Mouse (Mus musculus) heart, postnatal 14 days (tissue): Measurements from ENCODE around the gene Peli1. TPM values are rescaled to one million over a fixed set of nuclear protein-coding genes. Genes with fewer than 3 reads are reported as not detected.
A peak's percentile ranks its signal among the peaks of the same experiment; 100 is the strongest.

Experiments
- DNase-seq, 2 experiments: peaks; one replicate each; pipeline ENCODE4 v3.0.0; 2021 to 2022
- intact Hi-C: fragments of 180-260 bp; cut with DNase I; formaldehyde crosslinking; loops from one replicate; pipeline ENCODE4 v1.15.1; 2025
- long read RNA-seq, 2 experiments: library from polyadenylated mRNA; stranded (forward); transcript quantifications; one replicate each; pipeline ENCODE4 v2.0.0; 2021
- total RNA-seq, 2 experiments: library from RNA; stranded (reverse); gene quantifications; 2 replicates each; pipeline ENCODE4 v1.2.3; 2021

Gene Peli1
- total RNA-seq, result 10 to 100 TPM; 20.1 to 20.7 TPM
- long read RNA-seq, experiment 1, transcript Peli1-201 (7 exons, 3,514 nt), result major isoform, 21 of 28 reads
- long read RNA-seq, experiment 1, partial matches to known transcripts, result 2 of 28 reads
- long read RNA-seq, experiment 1, other reads (novel, unspliced or antisense), result 5 of 28 reads
- long read RNA-seq, experiment 2, transcript Peli1-201 (7 exons, 3,514 nt), result major isoform, 17 of 18 reads
- long read RNA-seq, experiment 2, partial matches to known transcripts, result 0 of 18 reads
- long read RNA-seq, experiment 2, other reads (novel, unspliced or antisense), result 1 of 18 reads

DNA sequence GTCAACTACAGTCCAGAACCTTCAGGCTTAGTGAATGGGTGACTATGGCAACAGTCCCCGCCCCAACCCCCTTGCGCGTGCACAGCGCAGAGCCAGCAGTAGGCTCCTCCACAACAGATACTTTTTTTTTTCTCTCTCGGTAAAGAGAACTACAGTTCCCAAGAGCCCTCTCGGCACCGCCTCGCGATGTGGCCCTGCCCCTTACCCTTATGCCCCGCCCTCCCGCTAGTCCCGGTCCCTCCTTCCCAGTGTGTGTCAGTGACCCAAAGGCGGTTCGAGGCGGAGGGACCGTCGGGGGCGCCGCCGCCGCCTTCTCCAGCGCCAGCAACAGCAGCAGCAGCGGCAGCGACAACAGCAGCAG lies at the start of gene Peli1:
TSS of gene Peli1 (plus strand) at position 225 of the 361 bp plus-strand sequence.
- DNase-seq, result peak; percentile 95 to 96
- intact Hi-C loops, result loop anchor here (2.0 to 10.0 kb wide), 4 partner anchors 84 to 299 kb away; partner anchors contain the start of gene Vps54

DNA sequence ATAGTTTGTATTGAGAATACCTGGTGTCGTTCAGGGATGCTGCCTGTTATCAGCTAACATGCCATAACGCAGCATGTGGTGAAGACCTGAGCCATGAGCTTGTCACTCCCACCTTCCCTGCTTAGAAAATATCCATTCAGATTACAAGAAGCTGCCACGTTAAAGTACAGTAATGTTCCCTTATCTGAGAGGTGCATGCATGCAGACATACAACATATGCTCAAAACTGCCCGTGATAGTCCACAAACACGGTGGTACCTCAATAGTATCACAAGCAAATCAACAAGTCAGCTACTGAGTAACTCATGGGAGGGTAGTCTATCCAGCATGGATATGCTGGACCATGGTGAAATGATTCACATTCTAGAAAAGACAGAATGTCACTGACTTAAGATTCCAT lies 48.5 kb upstream of the Peli1 start:
- intact Hi-C loops, result no loop called here
- no peak for DNase-seq

DNA sequence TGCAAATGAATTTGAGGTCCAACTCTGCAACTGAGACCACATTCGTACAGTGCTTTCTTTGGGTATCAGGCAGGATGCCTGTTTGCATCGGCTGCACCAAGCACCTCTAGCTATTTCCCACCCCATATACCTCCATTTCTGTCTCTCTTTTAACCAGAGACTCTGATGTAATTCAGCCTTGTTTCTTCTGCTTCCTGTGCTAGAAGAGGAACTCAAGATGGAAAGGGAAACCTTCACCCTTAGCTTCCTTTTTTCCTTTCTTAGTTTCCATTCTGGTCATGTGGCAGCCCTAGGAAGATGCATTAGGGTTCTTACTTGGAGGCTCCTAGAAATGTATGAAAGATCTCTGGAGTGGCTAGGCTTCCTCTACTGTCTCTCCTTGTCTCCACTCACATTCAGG lies 44.9 kb upstream of the Peli1 start:
- intact Hi-C loops, result no loop called here
- DNase-seq, result no peak

DNA sequence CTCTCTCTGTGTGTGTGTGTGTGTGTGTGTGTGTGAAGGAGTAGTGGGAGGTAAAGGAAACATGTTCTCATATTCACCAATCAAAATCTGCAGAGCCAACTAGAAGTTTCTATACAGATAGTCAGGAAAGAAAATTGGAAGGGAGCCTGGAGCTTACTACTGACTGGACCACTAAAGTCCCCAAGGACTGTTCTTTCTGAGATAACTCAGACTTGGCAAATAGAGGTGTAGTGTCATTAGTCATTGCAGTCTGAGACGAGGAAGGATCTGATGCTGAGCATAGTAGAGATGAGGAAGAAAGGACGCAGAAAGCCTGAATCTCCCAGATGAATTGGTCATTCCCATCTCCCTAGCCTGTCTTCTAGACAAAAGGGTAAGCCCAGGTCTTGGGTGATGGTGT lies 43.2 kb upstream of the Peli1 start:
- intact Hi-C loops, result no loop called here
- DNase-seq, result no peak

DNA sequence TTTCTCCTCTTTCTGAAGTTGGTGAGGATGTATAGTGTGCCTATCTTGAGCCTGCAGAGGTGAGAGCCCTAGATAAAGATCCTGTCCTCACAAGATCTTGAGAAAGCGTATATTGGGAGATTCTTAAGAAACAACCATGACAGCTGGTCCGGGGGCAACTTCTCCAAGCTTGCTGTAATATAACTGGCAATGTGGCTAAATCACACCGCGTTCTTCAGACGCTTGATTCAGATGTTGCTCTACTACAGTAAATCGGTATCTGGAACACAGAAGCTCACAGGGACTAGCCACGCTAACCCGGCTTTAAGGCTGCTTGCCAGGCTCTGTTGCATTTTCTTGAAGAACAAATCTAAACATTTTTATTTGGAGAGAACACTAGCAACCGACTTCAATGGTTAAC lies 39.4 kb upstream of the Peli1 start:
- no peak for DNase-seq
- intact Hi-C loops, result no loop called here

DNA sequence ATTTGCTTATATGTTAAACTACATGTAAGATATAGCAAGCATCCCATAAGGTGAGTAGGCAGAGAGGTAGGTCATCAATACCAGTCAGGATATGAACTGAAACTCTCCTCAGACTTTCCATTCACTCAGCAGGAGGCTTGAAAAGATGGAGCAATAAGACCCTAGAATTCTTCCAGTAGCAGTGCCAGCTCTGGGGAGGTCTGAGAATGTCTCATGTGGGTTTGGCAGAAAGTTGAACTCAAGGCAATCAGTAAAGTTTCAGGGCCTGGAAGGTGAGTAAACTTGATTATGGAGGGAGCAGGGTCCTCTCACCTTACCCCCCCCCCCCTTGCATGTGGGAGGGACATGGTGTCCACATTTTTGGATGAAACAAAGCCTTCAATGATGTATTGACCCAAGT lies 36.5 kb upstream of the Peli1 start:
- DNase-seq, result no peak
- intact Hi-C loops, result no loop called here

DNA sequence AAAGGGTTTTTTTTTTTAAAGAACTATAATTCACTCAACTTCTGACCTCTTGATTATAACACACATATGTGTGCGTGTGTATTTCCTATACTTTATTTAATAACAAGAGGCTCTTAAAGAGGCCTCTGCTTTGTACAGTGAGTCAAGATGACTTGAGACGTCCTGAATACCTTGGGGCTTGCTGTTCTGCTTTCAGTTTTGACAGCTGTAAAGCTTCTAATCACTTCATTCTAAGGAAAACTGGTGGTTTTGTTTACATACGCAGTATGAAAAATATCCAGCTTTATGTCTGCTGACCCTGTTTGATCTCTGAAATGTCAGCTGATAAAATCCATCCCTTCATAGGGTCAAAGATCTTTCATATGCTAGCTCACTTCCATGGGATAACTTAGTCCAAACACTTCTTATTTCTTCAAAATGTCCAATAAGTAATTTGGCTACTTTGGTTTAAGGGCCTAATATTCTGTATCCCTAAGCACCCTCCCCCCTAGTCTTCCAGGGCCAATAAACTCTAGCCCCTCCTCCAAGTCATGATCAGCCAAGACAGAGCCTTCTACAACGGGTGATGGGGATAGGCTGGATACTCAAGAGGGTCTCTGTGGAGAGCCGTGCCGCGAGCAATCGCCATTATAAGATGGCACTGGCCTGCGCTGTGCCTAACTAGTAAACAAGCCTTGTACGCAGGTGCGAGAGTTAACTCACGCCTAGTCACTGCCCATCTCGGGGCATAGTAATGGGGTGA lies 34.8 kb upstream of the Peli1 start:
- DNase-seq, result no peak
- intact Hi-C loops, result no loop called here

DNA sequence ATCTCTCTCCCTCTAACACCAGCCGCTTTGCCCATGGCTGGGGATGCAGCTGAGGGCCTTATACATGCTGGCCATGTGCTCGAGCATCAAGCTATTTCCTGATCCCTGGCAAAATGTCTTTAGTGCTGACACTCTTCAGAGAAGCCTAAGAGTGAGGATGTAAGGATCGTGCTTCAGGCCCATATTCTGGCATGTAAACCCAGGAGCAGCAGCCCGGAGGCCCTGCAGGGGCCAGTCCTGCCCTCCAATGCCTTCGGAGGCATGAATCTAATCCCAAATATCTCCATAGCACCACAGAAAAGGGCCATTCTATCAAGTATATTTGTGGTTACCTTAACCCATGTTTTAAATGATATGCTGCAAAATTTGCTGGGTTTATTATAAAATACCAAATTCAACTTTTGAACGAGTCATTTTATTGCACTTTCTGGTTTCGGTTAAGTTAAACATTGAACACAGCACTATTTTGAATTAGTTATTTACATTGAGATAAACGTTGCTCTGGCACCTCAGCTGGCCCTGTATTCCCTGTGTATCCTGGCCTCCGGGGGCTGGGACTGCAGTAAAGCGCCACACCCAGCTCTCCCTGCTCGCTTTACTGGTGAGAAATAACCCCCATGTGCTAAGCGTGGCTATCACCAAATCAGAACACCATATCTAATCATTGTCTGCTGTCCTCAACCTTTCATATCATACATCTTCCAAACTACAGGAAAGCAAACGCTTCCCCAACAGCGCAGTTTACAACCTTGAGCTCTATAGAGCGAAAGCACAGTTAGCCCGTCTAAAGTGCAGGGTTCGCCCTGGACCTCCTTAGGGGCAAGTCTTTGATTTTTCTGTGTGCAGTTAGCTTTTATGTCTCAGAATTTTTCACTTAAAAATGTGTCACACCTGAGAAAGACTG lies 33.3 kb upstream of the Peli1 start:
- intact Hi-C loops, result no loop called here
- no peak for DNase-seq

DNA sequence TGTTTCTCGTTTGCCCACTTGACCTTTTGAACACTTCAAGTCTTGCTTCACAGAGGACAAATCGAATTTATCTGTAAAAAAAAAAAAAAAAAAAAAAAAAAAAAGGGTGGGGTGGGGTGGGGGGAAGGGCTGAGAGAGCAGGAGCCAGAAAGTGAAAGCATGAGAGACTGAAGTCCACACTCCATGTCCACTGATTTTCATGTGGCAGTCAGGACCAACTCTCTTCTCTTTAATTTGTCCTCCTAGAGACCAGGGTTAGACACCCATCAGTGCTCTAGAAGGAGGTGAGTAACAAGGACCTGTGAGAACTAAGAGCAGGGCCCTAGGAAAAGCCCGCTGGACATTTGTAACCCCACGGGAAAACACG lies 32.7 kb upstream of the Peli1 start:
- no peak for DNase-seq
- intact Hi-C loops, result no loop called here

DNA sequence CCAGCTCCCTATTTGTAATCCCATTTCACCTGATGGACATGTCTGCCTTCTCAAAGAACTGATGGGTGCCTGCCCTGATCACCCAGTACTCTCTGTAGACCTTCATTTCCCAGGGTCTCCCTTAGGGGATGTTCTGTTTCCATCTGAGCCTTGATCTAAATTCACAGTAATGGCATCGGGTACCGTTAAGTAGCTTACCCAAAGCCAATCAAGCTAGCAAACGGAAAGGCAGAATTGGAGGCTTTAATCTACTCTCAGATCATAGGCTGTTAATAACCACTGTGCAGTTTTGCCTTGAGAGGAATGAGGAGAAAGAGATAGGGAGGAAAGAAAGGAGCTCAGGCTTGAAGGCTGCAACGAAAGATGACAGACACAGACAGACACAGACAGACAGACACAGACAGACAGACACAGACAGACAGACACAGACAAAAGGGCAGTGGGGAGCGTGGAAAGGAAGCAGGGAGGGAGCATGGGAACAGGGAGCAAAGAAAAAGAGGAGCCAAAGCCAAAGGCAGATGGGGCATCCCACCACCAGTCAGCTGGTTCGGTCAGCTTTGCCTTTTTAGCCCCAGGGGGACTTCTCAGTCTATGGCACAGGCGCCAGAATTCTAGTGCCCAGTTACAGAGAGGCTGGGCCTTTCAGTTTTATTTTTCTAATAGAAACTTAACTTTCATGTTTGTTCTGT lies 30.6 kb upstream of the Peli1 start:
- no peak for DNase-seq
- intact Hi-C loops, result no loop called here

DNA sequence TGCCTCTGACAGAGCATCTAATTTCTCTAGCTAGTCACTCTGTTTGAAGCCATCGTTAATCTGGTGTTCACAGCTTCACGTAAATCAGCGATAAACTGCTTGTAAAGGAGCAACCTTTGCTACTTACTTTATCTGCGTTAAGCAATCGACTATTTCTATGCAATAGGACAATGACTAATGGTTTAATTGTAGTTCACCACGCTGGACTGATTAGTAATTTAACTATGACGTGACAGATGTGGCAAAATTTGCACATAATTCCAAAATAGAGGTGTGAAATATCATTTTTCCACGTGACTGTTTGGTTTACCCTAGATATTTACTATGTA lies 30.1 kb upstream of the Peli1 start:
- intact Hi-C loops, result no loop called here
- no peak for DNase-seq

DNA sequence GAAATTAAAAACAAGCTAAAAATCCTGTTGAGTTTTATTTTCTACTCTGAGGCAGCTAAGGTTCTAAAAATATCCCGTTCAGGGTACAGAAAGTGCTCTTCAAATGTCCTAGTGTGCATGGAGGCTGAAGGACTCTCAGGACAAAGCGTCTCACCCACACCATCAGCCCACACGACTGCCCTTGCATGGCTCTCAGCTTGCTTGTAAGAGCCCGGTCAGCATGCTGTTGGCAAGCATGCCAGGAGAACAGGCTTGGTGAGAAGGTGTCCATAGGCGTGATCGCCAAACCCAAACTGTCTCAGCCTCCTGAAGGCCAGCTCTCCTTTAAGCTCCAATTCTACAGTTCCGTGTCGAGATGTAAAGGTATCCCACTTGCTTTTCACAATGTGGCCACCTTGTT lies 29.7 kb upstream of the Peli1 start:
- intact Hi-C loops, result no loop called here
- DNase-seq, result peak in 1 of 2 experiments; percentile 17

DNA sequence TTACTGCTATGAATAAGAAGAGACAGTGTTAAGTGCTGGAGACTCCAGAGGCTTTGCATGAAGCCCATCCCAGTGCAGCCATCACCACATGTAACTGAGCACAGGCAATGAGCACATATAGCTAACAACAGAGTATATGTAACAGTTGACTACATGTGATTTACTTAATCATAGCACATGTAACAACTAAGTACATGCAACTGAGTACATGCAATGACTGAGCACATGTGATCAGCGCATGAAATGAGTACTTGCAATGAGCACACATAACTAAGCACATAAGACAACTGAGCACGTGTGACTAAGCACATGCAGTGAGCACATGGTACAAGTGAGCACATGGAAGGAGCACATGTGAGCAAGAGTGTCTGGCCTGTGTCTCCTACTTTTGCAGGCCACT lies 29.0 kb upstream of the Peli1 start:
- intact Hi-C loops, result no loop called here
- no peak for DNase-seq

DNA sequence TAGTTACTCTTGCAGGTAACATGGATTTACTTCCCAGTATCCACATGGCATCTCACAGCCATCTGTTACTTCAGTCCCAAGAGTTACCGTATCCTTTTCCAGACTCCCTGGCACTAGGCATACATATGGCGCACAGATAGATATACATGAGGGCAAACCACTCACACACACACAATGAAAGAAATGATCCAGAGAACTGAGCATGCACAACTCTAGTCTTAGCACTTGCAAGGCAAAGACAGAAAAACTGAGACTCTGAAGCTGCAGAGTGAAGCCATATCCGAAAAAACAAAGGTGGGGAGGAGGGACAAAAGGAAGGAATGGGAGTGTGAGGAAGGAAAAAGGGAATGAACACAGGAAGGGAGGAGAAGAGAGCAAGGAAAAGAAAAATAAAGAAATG lies 27.8 kb upstream of the Peli1 start:
- DNase-seq, result no peak
- intact Hi-C loops, result no loop called here

DNA sequence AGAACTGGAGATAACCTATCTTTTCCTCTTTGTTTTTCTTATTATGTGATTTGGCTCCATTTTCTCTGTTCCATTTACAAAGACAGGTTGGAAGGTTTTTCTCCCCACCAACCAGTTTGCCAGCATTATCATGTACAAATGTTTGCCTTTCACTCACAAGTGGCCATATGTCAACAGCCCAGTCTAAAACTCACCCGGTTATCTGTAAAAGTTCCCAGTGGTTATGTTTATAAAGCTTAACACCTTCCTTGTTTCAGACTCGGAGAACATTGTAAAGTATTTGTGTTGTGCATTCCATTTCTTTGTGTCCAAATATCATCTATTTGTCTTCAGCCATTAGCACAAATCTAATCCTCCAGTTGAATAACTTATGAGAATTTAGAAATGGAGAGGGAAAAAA lies 11.7 kb upstream of the Peli1 start:
- intact Hi-C loops, result no loop called here
- no peak for DNase-seq

DNA sequence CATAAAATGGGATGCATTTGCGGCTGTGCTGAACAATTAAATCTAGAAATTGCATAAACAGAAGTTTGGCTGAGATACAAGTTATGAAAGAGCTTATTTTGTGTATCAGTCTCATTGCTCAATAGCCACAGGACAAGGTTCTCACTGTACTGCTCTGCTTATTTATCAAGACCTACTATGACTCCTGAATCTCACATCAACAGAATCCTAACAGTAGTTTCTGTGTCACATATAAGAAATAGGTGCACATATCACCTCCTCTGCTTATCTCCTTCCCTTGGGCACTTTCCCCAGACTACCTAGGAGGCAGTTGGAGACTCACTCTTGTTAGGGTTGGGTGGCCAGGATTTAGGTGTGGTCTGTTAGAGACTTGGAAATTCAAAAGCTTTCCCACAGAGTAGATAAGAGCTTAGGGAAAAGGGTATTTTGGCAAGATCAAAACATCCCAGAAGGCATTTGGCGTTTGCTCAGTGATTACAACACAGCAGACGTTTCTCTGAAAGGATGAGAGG lies 11.2 kb upstream of the Peli1 start:
- intact Hi-C loops, result no loop called here

DNA sequence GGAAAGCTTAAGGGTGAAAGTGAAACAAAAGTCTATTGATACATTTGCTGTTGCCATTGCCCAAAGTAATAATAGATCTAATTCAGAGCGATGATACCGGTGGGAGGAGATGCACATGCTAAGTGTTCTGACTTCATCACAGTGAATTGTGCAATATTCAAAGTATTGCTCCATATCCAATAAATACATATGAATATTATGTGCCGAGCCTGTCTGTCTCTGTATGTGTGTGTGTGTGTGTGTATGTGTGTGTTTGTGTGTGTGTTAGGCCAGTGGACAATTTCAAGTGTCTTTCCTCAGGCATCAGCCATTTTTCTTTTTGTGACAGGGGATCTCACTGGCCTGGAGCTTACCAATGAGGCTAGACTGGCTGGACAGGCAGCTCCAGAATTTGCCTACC lies 9.9 kb upstream of the Peli1 start:
- intact Hi-C loops, result no loop called here
- DNase-seq, result no peak

More for the DNA sequence above, 11.2 kb upstream of the Peli1 start:
- DNase-seq, result peak in 1 of 2 experiments; percentile 15

DNA sequence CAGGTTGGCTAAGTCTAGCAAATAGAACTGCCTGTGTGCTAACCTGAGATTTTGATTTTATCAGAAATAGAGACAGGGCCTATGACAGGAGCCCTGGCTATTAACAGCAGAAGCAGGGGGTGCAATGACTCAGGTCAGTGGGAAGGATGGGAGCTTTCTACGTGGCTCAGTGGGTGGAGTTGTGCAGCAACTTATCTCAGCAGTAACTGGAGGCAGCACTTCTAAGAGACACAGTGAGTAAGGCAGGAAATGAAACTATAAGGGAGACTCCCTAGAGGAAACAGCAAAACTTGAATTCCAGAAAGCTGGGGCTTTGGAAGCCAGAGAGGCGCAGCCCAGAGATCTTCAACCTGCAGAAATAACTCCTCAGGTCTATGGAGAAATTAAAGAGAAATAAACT lies 8.4 kb upstream of the Peli1 start:
- intact Hi-C loops, result no loop called here
- peak in 1 of 2 experiments; percentile 15 for DNase-seq

DNA sequence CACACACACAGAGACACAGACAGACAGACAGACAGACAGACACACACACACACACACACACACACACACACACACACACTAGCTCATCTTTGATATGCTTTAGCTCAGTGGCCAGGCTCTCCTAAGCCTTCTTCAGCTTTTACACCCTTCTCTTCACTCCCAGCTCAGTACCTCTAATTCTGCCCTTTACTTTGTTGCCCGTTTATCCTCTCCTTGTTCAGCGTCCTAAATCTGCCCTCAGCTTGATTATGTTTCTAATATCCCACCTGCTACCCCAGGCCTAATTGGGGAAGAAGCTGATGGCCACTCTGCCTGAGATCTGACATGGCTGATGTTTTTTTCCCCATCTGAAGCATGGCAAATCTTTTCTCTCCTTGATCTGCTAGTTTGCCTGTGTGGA lies 2.7 kb upstream of the Peli1 start:
- intact Hi-C loops, result no loop called here
- no peak for DNase-seq

DNA sequence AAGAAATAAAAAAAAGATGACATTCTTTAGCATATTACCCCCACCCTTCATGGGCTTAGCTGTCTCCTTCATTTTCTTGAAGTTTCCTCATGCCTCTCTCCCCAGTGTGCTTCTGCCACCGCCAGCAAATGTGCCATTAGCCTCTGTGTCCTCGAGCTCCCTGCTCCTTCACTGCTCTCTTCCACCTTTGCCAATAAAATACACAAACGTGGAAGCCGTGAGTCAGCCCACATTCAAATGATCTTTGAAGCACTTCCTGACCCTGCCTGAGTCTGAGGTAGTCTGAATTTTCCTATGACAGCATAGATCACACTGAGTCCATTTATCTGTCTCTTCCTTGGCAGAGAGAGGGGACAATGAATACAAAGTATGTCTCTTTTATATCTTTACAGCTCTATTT lies 1.5 kb upstream of the Peli1 start:
- intact Hi-C loops, result no loop called here
- no peak for DNase-seq
